Mouse (Mus musculus): Measurements from ENCODE around the gene A930033H14Rik.
A peak's percentile ranks its signal among the peaks of the same experiment; 100 is the strongest.

Gene A930033H14Rik

GRCm38 (mm10) chr10:69190434-69191160 lies 22.3 kb downstream of the A930033H14Rik start:
- no peak for DNase-seq

GRCm38 (mm10) chr10:69187773-69188443 lies 25.0 kb downstream of the A930033H14Rik start:
- DNase-seq, result no peak

- peak; percentile 82 for DNase-seq
Observed at GRCm38 (mm10) chr10:69185894-69186893, 26.7 kb downstream of the A930033H14Rik start.

- DNase-seq, result no peak
Observed at GRCm38 (mm10) chr10:69185431-69185830, 27.5 kb downstream of the A930033H14Rik start.

GRCm38 (mm10) chr10:69184903-69185302 lies 28.0 kb downstream of the A930033H14Rik start:
- DNase-seq, result no peak

GRCm38 (mm10) chr10:69180997-69181396 lies 31.9 kb downstream of the A930033H14Rik start:
- no peak for DNase-seq

- DNase-seq, result no peak
Observed at GRCm38 (mm10) chr10:69179341-69179740, 33.6 kb downstream of the A930033H14Rik start.

GRCm38 (mm10) chr10:69176116-69176515 lies 36.8 kb downstream of the A930033H14Rik start:
- DNase-seq, result no peak

GRCm38 (mm10) chr10:69172412-69172811 lies 40.5 kb downstream of the A930033H14Rik start:
- DNase-seq, result no peak

GRCm38 (mm10) chr10:69166514-69166913 lies 46.4 kb downstream of the A930033H14Rik start:
- DNase-seq, result no peak

GRCm38 (mm10) chr10:69165847-69166246 lies 47.1 kb downstream of the A930033H14Rik start:
- DNase-seq, result no peak

GRCm38 (mm10) chr10:69165125-69165524 lies 47.8 kb downstream of the A930033H14Rik start:
- peak; percentile 70 for DNase-seq

- DNase-seq, result no peak
Observed at GRCm38 (mm10) chr10:69163216-69163615, 49.7 kb downstream of the A930033H14Rik start.

GRCm38 (mm10) chr10:69162577-69162976 lies 50.3 kb downstream of the A930033H14Rik start:
- DNase-seq, result no peak

- peak; percentile 47 for DNase-seq
Observed at GRCm38 (mm10) chr10:69161503-69161902, 51.4 kb downstream of the A930033H14Rik start.

GRCm38 (mm10) chr10:69160877-69161276 lies 52.0 kb downstream of the A930033H14Rik start:
- DNase-seq, result peak; percentile 92
